Mouse (Mus musculus): ENCODE data around the gene T2.

GRCm38 (mm10) chr17:8370634-8371229, 14.9 kb downstream of the T2 start:
- TF ChIP-seq CTCF (IDR thresholded peaks at IDR 0.05; ENCODE audit: low read depth, low read length) (no peak), POLR2A (IDR thresholded peaks at IDR 0.05; ENCODE audit: borderline replicate concordance, low read depth, low read length) (no peak)
